Mouse (Mus musculus) bone marrow, adult 2 months (tissue): ENCODE results near the gene Gins1.

ENCODE experiments used
- CTCF ChIP-seq: fragments of 200-500 bp; IDR thresholded peaks from 2 replicates; pipeline ENCODE4 v1.5.1; 2011; ENCODE audit warnings: low read length, control low read depth; ENCODE audit not compliant: control insufficient read depth, insufficient read depth
- POLR2A ChIP-seq: fragments of 200-500 bp; IDR thresholded peaks from 2 replicates; pipeline ENCODE4 v1.6.1; 2011; ENCODE audit warnings: low read depth, mild to moderate bottlenecking, control low read depth, low read length, borderline replicate concordance; ENCODE audit not compliant: control insufficient read depth

GRCm38 (mm10) chr2:150929156-150929555 lies 24.0 kb downstream of the Gins1 start:
- TF ChIP-seq POLR2A (no peak), CTCF (no peak)
